8 mouse cellular contexts compared by ENCODE assay signal in genomic region chr2:135323955-135324302, GRCm38 (mm10).
A peak's percentile ranks its signal among the peaks of the same experiment; 100 is the strongest.
DNase-seq lines count a peak whose midpoint lies in the region; ATAC-seq and TF ChIP-seq lines count a peak whose summit lies in the region.

No protein-coding gene starts in this region.

- TF ChIP-seq CTCF in C2C12 (IDR thresholded peaks at IDR 0.05; ENCODE audit: control insufficient read depth, insufficient read depth, insufficient read length) = peak; percentile 41
- peak; percentile 87 for TF ChIP-seq CTCF in brain, embryonic 14.5 days (IDR thresholded peaks at IDR 0.05; ENCODE audit: borderline replicate concordance, extremely low read depth, insufficient read depth, insufficient read length)
- TF ChIP-seq CTCF in embryonic fibroblast, embryonic 13.5 days (IDR thresholded peaks at IDR 0.05; ENCODE audit: borderline replicate concordance, insufficient read depth, low read length) = peak; percentile 71; the same call in 1 of the 2 replicates
- peak; percentile 91 for TF ChIP-seq CTCF in kidney, postnatal 0 days (IDR thresholded peaks at IDR 0.05; ENCODE audit: low read depth)

- no peaks in the 10 kb centered on the region for H3K36me3 ChIP-seq in C2C12 (ENCODE audit: control insufficient read depth, insufficient read depth)
- no peaks in the 10 kb centered on the region for H3K36me3 ChIP-seq in heart, embryonic 14.5 days (ENCODE audit: control insufficient read depth, insufficient read depth, low read length)
- no peaks in the 10 kb centered on the region for H3K36me3 ChIP-seq in kidney, postnatal 0 days (ENCODE audit: insufficient read depth, low read length)
- no peaks in the 10 kb centered on the region for H3K36me3 ChIP-seq in liver, embryonic 11.5 days (ENCODE audit: control insufficient read depth, insufficient read depth, low read length)
- no peaks in the 10 kb centered on the region for H3K36me3 ChIP-seq in neural tube, embryonic 14.5 days (ENCODE audit: control insufficient read depth, insufficient read depth, low read length)

- H3K4me3 ChIP-seq in C2C12 (ENCODE audit: insufficient read depth, poor library complexity, severe bottlenecking) = no peak overlapping the region
- no peak overlapping the region for H3K4me3 ChIP-seq in embryonic fibroblast, embryonic 13.5 days (ENCODE audit: insufficient read depth, low read length)
- no peak overlapping the region for H3K4me3 ChIP-seq in heart, embryonic 14.5 days (ENCODE audit: control insufficient read depth in 1 of 2, insufficient read depth in 1 of 2, low read depth in 1 of 2, low read length in 2 of 2)
- H3K4me3 ChIP-seq in kidney, postnatal 0 days (replicated peaks; ENCODE audit: low read depth, low read length) = no peak overlapping the region
- no peak overlapping the region for H3K4me3 ChIP-seq in liver, embryonic 11.5 days (ENCODE audit: low read depth, low read length)
- H3K4me3 ChIP-seq in neural tube, embryonic 14.5 days (ENCODE audit: low read depth, low read length) = peak overlapping the region; percentile 23; the same call in 1 of the 2 replicates

- no peak overlapping the region for H3ac ChIP-seq in C2C12 (ENCODE audit: control insufficient read depth, insufficient read length, low read depth)

- no peaks in the 10 kb centered on the region for H3K27me3 ChIP-seq in C2C12 (ENCODE audit: control insufficient read depth, insufficient read depth, insufficient read length)
- H3K27me3 ChIP-seq in heart, embryonic 14.5 days (ENCODE audit: control insufficient read depth, insufficient read depth, low read length) = no peaks in the 10 kb centered on the region
- H3K27me3 ChIP-seq in kidney, postnatal 0 days (ENCODE audit: insufficient read depth, low read length) = no peaks in the 10 kb centered on the region
- H3K27me3 ChIP-seq in liver, embryonic 11.5 days (replicated peaks; ENCODE audit: control insufficient read depth, insufficient read depth, low read length) = no peaks in the 10 kb centered on the region
- H3K27me3 ChIP-seq in neural tube, embryonic 14.5 days (ENCODE audit: control insufficient read depth, insufficient read depth, low read length) = no peaks in the 10 kb centered on the region

- no peaks in the 10 kb centered on the region for H3K9me3 ChIP-seq in heart, embryonic 14.5 days (ENCODE audit: control insufficient read depth, low read length)
- no peaks in the 10 kb centered on the region for H3K9me3 ChIP-seq in kidney, postnatal 0 days (replicated peaks; ENCODE audit: low read length)
- H3K9me3 ChIP-seq in liver, embryonic 11.5 days (ENCODE audit: control insufficient read depth, low read length) = no peaks in the 10 kb centered on the region
- H3K9me3 ChIP-seq in neural tube, embryonic 14.5 days (ENCODE audit: control insufficient read depth, low read length) = no peaks in the 10 kb centered on the region

- peak; percentile 95 for DNase-seq in brain, embryonic 14.5 days (ENCODE audit: low read depth)
- DNase-seq in kidney, postnatal 0 days (ENCODE audit: low spot score) = peak; percentile 91
- peak; percentile 48 for DNase-seq in liver, embryonic 11.5 days (ENCODE audit: low spot score)
- DNase-seq in thymus, postnatal 25 days = peak; percentile 19

- no peaks in the 10 kb centered on the region for H3K79me3 ChIP-seq in C2C12 (ENCODE audit: low read depth)

- no peaks in the 10 kb centered on the region for H3K79me2 ChIP-seq in C2C12 (ENCODE audit: control insufficient read depth, insufficient read depth)

- no peak overlapping the region for H3K27ac ChIP-seq in embryonic fibroblast, embryonic 13.5 days (ENCODE audit: insufficient read depth, low read length)
- no peak overlapping the region for H3K27ac ChIP-seq in heart, embryonic 14.5 days (replicated peaks in 1 of 2; ENCODE audit: control insufficient read depth in 1 of 2, insufficient read depth in 1 of 2, low read depth in 2 of 2, low read length in 2 of 2)
- H3K27ac ChIP-seq in kidney, postnatal 0 days = no peak overlapping the region
- no peak overlapping the region for H3K27ac ChIP-seq in liver, embryonic 11.5 days (ENCODE audit: low read depth, low read length)
- H3K27ac ChIP-seq in neural tube, embryonic 14.5 days (ENCODE audit: low read depth, low read length) = peak overlapping the region; percentile 52

- H3K9ac ChIP-seq in heart, embryonic 14.5 days (ENCODE audit: low read length) = no peak overlapping the region
- H3K9ac ChIP-seq in kidney, postnatal 0 days (ENCODE audit: low read depth, low read length) = no peak overlapping the region
- no peak overlapping the region for H3K9ac ChIP-seq in liver, embryonic 11.5 days (ENCODE audit: low read depth, low read length)
- H3K9ac ChIP-seq in neural tube, embryonic 14.5 days (replicated peaks; ENCODE audit: low read depth, low read length) = no peak overlapping the region; the same call in 1 of the 2 replicates

- no peak; the same call in 1 of the 2 replicates for ATAC-seq in heart, embryonic 14.5 days (ENCODE audit: insufficient number of reproducible peaks, insufficient read depth, low FRiP score, low read depth)
- ATAC-seq in kidney, postnatal 0 days (replicated peaks; ENCODE audit: low FRiP score, low read depth) = peak; percentile 71
- peak; percentile 64 for ATAC-seq in liver, embryonic 11.5 days (replicated peaks; ENCODE audit: low FRiP score)
- ATAC-seq in neural tube, embryonic 14.5 days (ENCODE audit: low read depth) = peak; percentile 91

- H3K4me2 ChIP-seq in heart, embryonic 14.5 days (ENCODE audit: low read length) = peak overlapping the region; percentile 14; the same call in 1 of the 2 replicates
- H3K4me2 ChIP-seq in kidney, postnatal 0 days (ENCODE audit: low read length) = peak overlapping the region; percentile 37; the same call in 1 of the 2 replicates
- no peak overlapping the region for H3K4me2 ChIP-seq in liver, embryonic 11.5 days
- peak overlapping the region; percentile 53 for H3K4me2 ChIP-seq in neural tube, embryonic 14.5 days (ENCODE audit: low read depth, low read length)

- 52% methylated on average over 4 of the region's 4 CpGs for WGBS in heart, embryonic 14.5 days
- 33% methylated on average over 4 of the region's 4 CpGs for WGBS in kidney, postnatal 0 days
- WGBS in liver, embryonic 11.5 days = 54% methylated on average over 4 of the region's 4 CpGs
- 18% methylated on average over 4 of the region's 4 CpGs for WGBS in neural tube, embryonic 14.5 days

- H3K4me1 ChIP-seq in embryonic fibroblast, embryonic 13.5 days (ENCODE audit: control insufficient read depth, insufficient read depth, low read length) = no peaks in the 10 kb centered on the region
- no peaks in the 10 kb centered on the region for H3K4me1 ChIP-seq in heart, embryonic 14.5 days (ENCODE audit: control insufficient read depth in 2 of 2, insufficient read depth in 2 of 2, low read length in 2 of 2)
- no peaks in the 10 kb centered on the region for H3K4me1 ChIP-seq in kidney, postnatal 0 days (replicated peaks; ENCODE audit: insufficient read depth, low read length)
- no peaks in the 10 kb centered on the region for H3K4me1 ChIP-seq in liver, embryonic 11.5 days (replicated peaks; ENCODE audit: control insufficient read depth, insufficient read depth, low read length)
- 0 out of 2 replicates have a peak, but pooled peaks cover 3% of the 10 kb centered on the region for H3K4me1 ChIP-seq in neural tube, embryonic 14.5 days (ENCODE audit: control insufficient read depth, insufficient read depth, low read length)

- no peak for TF ChIP-seq POLR2A in brain, embryonic 14.5 days (IDR thresholded peaks at IDR 0.05; ENCODE audit: borderline replicate concordance, extremely low read depth, insufficient read depth, insufficient read length, poor library complexity, severe bottlenecking)
- TF ChIP-seq POLR2A in embryonic fibroblast, embryonic 13.5 days (IDR thresholded peaks at IDR 0.05; ENCODE audit: low read depth, low read length) = no peak

TF ChIP-seq in C2C12, 6 proteins besides CTCF, POLR2A, EP300 and RAD21:
- TF ChIP-seq FOSL1 (IDR thresholded peaks at IDR 0.05; ENCODE audit: insufficient read depth, low read length, poor library complexity, severe bottlenecking) (no peak), MYOG (IDR thresholded peaks at IDR 0.05; ENCODE audit: control insufficient read depth, extremely low read depth, insufficient read length) (no peak), MYOD1 (IDR thresholded peaks at IDR 0.05; ENCODE audit: control insufficient read depth, insufficient read length, low read depth) (no peak), USF1 (IDR thresholded peaks at IDR 0.05; ENCODE audit: low read depth) (no peak), MAX (IDR thresholded peaks at IDR 0.05) (no peak), CEBPB (IDR thresholded peaks at IDR 0.05; ENCODE audit: low read depth) (no peak)

Comparison
In these comparisons a context has a peak if more than half of its experiments do, and no peak if none do; other contexts are left out.
1. CTCF ChIP-seq: peak in every context shown above with its lines; median percentile 91 in kidney, postnatal 0 days; 87 in brain, embryonic 14.5 days; 71 in embryonic fibroblast, embryonic 13.5 days; 41 in C2C12.
2. DNase-seq: peak in every context shown above with its lines; median percentile 95 in brain, embryonic 14.5 days; 91 in kidney, postnatal 0 days; 48 in liver, embryonic 11.5 days; 19 in thymus, postnatal 25 days.